Mouse (Mus musculus): ENCODE data around the gene Fbxw9.

The Fbxw9 gene

DNA sequence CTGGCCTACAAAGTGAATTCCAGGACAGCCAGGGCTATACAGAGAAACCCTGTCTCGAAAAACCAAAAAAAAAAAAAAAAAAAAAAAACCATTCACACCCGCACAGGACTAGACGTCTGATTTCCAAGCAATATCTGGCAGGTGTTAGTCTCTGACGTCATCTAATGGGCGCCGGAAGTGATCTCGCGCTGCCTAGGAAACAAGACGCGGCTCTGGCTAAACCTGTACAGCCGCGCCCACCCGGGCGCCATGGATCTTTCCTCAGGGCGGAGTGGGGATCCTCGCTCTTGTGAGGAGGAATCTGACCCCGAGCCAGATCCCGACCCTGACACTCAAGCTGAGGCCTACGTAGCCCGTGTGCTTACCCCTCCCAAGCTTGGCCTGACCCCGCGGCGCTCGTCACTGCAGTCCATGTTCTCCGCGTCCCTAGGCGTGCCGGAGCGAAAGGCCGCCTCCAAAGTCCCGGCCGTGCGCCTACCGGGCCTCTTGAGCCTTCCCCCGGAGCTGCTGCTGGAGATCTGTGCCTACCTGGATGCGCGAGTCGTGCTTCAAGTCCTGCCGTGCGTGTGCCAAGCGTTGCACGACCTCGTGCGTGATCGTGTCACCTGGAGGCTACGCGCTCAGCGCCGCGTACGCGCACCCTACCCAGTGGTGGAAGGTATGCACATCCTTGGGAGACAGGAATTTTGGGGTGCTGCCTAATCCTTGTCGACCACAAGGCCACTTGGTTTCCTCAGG, at the start of gene Fbxw9:
Gene Fbxw9, plus strand, starts transcription at position 177 of the 738 bp plus-strand sequence.
- peak; percentile 93 to 95 for DNase-seq

- DNase-seq: no peak
Measured at GRCm38 (mm10) chr8:85011242-85011641, 48.6 kb upstream of the Fbxw9 start.

- DNase-seq: peak; percentile 76 to 78
Measured at GRCm38 (mm10) chr8:85013230-85013840, 46.5 kb upstream of the Fbxw9 start.

GRCm38 (mm10) chr8:85014431-85014830, 45.4 kb upstream of the Fbxw9 start, which contains the start of gene Best2:
Best2 (minus strand) TSS chr8:85014531.
- no peak for DNase-seq

DNA sequence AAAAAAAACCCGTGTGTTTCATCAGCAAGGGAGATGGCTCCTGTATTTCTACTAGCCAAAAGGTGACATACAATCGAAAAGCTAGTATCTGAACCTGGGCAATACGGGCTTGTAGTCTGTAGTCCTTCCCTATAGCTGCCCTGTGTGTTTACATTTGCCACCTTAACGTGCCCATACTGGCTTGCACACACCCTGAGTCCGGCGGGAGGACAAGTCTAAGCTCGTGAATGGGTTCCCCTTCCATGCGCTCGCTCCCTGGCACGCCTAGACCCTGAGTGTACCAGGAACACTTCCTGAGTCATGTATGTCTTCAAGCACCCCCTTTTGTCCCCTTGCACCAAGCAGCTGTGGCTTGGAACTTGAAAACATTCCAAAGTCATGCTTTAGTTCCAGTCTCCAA, 43.1 kb upstream of the Fbxw9 start:
- DNase-seq: no peak

DNA sequence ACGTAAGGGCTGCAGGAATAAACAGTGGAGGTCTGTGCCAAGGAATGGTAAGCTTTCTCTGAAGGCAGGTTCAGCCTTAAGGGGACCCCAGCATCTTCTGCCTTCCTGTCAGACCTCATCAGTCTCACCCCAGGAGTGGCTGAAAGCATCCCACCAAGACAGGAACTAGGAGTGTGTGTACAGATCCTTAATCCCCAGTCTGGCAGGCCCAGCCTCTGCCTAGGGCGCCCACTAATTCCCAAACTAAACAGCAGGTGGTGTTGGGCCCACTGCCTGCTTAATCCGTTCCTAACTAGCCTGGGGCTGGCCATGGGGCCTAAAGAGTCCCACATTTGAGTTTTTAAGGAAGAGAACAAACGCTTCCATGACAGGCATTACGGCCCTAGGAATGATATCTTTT, 42.6 kb upstream of the Fbxw9 start:
- DNase-seq: no peak

DNA sequence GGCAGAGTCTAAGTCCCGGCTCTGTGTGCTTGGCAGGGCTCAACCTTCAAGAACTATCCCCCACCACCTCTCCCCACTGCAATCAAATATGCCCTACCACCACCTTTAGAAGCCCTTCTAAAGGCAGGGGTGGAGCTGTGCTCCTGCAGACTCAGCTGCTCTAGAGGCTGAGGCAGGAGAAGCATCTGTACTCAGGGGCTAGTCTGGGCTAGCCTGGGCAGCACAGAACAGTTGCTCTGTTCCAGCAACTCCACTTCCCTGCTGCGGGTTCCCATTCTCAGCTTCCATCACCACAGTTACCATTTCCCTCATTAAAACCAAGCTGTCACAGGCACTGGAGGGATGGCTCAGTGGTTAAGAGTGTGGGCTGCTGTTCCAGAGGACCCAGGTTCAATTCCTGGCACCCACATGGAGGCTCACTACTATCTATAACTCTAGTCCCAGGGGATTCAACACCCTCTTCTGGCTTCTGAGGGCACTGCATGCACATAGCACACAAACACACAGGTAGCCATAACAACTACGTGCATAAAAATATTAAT, 38.3 kb upstream of the Fbxw9 start:
- DNase-seq: peak; percentile 37 to 46

DNA sequence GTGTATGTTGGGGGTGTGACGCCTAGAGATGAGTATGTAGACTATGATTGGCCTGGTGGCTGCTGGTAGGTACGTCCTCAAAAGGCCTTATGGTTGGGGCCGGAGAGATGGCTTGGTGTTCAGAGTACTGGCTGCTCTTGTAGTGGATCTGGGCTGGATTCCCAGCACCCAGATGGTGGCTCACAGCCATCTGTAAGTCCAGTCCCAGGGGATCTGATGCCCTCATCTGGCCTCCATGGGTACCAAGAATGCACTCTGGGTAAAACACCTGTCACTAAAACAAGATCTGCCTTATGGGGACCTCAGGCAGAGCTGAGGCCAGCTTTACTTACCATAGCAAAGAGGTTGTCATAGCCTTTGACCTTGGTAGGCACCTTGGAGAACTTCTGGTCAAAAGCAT, 36.0 kb upstream of the Fbxw9 start:
- DNase-seq: no peak

DNA sequence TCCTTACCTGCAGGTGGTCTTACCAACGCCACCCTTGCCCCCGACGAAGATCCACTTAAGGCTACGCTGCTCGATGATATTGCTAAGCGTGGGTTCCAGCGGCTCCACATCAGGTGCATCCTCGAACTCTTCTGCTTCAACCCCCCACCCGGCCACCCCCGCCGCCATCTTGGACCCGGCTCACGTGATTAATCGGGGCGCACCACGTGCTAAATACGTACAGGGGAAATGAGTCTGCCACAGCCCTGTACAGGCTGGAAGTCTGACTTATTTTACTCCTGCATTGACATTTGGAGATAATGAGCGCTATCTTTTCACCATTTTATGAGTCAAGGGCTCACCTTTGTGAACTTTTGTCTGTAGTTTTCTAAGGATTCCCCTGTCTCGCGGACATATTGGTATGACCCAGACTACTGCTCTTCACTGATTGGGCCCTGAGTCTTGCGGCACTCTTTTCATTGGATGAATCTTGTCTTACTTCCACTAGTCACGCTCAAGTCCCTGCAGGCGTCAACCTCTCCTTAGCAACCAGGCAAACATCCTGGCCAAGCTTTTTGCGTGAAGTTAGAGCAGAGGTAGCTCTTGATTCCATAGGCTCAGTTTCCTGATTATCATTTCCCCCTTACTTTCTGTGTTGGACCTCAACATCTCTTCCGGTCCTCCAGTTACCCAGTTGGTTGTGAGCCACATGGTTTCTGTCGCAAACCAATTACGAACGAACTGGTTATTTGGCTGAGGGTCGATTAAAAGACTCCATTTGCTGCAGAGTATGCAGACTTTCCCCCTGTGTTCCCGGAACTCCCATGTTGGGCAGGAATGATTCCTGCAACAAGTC, 34.5 kb upstream of the Fbxw9 start, which contains the start of gene Asna1:
Gene Asna1, minus strand, starts transcription at position 184 of the 835 bp plus-strand sequence.
- DNase-seq: peak; percentile 85 to 86

DNA sequence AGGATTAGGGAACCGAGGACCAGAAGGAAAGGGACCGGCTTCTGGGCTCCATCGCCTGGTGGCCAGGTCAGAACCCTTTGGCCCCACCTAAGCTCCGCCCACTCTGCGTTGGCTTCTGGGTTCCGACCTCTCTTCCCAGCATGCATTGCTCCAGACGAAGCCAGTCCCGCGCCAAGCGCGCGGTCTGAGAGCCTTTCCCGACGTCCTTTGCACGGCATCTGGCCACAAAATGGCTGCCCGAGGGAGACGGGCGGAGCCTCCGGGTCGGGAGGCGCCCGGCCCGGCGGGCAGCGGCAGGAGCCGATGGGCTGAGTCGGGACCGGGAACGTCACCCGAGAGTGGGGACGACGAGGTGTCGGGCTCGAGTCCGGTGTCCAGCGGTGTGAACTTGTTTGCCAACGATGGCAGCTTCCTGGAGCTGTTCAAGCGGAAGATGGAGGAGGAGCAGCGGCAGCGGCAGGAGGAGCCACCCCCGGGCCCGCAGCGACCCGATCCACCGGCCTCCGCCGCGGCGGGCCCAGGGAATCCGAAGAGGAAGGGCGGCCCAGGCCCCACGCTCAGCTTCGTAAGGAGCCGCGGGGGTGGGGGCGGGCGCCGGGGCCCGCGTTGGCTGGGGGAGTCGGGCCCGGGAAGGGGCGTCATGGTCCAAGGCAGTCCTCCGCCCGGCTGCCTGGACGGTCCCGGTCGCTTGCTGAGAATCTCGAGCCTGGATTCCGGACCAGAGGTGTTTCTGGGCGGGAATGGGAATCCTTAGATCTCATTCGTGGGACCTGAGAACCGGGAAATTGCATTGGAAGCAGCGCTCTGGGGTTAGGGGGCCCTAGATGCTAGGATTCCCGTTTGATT, 33.0 kb upstream of the Fbxw9 start, which contains the start of gene Trir:
Gene Trir, plus strand, starts transcription at position 154 of the 846 bp plus-strand sequence.
- DNase-seq: peak; percentile 93 to 94

GRCm38 (mm10) chr8:85027516-85027855, 32.4 kb upstream of the Fbxw9 start:
- peak in 1 of 2 experiments; percentile 31 for DNase-seq

GRCm38 (mm10) chr8:85027922-85028321, 31.9 kb upstream of the Fbxw9 start:
- no peak for DNase-seq

- DNase-seq: no peak
Measured at GRCm38 (mm10) chr8:85029271-85029670, 30.6 kb upstream of the Fbxw9 start.

DNA sequence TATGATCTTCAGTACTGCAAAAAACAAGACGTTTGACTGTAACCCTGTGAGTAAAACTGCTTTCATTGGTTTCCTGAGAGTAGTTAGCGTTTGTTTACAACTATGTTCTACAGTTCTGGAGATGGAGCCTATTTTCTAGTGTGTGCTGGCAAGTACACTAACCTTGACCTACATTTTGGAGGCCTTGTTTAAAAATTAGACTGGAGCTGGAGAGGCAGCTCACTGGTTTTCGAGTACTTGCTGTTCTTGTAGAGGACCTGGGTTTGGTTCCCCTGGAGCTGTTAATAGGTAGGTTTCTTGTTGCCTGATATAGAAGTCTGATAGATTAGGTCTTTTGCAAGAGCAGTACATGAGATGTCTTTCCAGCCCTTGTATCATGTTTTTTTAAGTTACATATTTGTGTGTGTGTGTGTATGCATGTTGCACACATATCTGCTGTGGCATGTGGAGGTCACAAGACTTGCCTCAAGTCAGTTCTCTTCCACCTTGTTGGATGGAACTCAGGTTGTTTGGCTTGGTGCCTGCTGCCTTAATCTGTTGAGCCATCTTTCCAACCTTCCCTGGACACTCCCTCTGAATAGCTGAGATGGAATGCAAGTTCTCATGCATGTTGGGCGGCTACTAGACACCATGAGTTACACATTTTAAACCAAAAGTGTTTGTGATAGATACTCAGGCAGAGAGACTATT, 27.1 kb upstream of the Fbxw9 start:
- DNase-seq: no peak

DNA sequence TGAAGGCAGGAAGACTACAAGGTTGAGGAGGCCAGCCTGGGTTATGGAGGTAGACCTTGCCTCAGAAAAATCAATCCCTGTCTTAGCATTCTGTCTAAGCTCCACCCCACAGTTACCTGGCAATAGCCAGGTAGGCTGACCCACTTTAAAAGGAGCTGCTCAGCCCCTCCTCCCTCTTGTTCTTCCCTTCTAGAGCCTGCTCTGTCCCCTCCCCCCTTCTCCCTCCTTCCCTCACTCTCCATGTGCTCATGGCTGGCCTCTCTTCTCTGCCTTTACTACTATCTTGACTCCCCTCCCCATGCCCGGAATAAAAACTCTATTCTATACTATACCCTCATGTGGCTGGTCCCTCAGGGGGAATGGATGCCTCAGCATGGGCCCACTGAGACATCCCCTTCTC, 26.0 kb upstream of the Fbxw9 start:
- no peak for DNase-seq

DNA sequence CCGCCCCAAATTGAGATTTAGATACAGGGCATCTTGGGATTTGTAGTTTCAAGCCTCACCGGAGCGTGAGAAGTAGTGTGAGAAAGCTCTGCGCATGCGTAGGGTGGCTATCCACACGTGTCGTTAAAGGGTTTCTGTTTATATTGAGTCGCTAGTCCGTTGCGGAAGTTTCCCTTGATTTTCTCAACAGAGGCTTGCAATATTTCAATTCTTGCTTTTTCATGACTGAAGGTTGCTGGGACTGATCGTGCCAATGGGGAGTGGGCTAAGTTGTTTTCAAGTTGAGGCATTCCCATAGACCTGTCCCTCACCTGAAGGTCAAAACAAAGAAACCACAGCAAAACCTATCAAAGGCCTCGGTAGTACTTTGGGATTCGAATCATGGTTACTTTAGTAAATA, 25.1 kb upstream of the Fbxw9 start:
- peak; percentile 82 to 83 for DNase-seq

DNA sequence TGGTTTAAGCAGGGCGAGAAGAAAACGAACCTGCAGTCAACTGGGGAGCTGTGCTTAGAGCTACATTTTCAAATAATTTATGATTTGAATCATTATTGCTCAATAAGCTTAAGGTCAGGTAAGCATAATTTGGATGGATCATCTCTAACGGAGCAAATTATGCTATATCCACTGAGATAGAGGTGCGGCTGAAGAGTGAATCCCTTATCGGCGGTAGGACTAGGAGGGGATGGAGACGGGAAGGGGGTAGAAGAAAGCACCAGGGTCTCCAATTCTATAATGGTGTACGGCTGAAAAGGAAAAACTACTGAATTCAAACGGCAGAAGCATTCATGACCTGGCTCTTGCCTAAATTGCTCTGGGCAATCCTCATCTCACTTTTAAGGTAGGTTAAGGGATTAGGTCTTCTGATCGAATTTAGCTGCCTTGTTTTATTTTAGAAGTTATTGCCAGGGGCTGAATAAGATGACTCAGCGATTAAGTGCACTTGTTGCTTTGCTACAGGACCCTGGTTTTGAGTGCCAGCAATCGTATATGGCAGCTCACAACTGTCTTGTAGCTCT, 24.6 kb upstream of the Fbxw9 start:
- DNase-seq: no peak

DNA sequence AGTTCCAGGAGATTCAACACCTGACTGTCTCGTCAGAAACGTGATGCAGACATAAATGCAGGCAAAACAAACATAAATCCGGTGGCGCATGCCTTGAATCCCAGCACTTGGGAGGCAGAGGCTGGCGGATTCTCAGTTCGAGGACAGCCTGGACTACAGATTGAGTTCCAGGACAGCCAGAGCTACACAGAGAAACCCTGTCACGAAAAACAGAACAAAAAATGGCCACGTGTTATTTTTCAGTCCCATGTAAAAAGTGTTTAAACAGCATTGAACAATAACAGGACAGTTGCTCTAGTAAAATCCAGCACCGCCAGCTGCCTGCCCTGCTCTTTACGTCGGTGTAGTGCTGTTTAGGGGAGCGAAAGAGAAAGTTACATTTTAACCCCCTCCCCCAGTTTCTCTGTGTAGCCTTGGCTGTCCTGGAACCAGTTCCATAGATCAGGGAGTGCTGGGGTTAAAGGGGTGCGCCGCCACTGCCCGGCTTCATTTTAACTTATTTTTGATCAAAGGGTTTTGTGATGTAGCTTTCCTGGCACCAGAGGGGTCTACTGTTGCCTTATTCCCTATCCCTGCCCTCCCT, 24.0 kb upstream of the Fbxw9 start:
- peak; percentile 38 to 40 for DNase-seq

DNA sequence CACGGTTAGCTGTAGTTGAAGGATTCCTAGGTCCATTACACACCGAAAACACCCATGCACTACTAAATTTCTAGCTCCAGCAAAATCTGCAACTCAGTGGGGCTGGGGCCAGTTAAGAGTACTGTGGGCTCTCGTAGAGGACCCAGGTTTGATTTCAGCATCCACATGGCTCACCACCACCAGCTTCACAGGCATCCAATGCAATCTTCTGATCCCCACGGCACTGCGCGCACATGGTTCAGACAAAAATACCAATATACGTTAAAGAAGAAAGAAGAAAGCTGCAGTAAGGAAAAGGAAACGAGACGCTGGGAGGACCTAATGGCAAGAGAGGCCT, 23.5 kb upstream of the Fbxw9 start:
- DNase-seq: no peak

DNA sequence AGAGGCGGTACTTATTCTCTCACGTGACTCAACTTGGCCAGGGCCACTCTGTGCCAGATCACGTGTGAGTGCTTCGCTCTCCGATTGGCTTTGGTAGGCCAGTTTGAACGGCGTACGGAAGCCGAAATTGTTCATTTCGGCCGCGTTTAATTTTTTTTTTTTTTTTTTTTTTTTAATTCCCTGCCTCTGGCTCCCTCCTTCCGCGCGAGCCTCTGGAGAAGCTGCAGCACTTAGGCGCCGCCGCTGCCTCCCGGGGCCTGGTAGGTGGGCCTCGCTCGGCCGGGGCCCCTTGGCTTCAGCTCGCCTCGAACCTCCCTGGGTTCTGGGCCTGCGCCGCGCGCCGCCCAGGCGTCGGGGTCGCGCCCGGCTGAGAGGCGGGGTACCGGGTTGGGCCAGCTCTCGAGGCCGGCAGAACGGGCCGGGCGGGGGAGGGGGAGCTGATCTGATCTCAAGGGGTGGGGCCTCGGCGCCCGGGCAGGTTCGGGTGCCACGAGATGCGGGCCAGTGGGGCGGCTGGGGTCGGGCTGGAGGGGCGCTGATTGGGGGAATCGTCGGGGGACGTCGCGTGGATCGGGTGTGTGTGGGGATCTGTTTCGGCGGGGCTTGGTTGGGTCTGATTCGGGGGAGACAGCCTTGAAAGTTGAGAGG, 23.0 kb upstream of the Fbxw9 start, which contains the start of gene Tnpo2:
Gene Tnpo2, plus strand, starts transcription at position 198 of the 648 bp plus-strand sequence.
- DNase-seq: peak; percentile 84 to 87

- DNase-seq: no peak
Measured at GRCm38 (mm10) chr8:85037366-85037680, 22.5 kb upstream of the Fbxw9 start.
